Mouse (Mus musculus): ENCODE results near the gene Shq1. TPM values are rescaled to one million over a fixed set of nuclear protein-coding genes. Genes with fewer than 3 reads are reported as not detected.

Shq1 gene
- polyA plus RNA-seq, 1 experiment from 2014 or later: 7.7 TPM

GRCm38 (mm10) chr6:100678636-100679035 is 7.7 kb upstream of the Shq1 start:
- Histone ChIP-seq H3K4me1 (replicated peaks; ENCODE audit: control insufficient read depth, insufficient read depth) (no peaks in the 10 kb centered on the region), H3K4me2 (replicated peaks; ENCODE audit: low read depth) (no peak overlapping the region), H3K27me3 (ENCODE audit: control insufficient read depth, insufficient read depth, low read length) (no peaks in the 10 kb centered on the region), H3K9ac (ENCODE audit: low read length) (no peak overlapping the region), H3K36me3 (ENCODE audit: control insufficient read depth, insufficient read depth, low read length) (no peaks in the 10 kb centered on the region), H3K4me3 (ENCODE audit: low read depth, low read length) (no peak overlapping the region), H3K27ac (replicated peaks) (no peak overlapping the region), H3K9me3 (ENCODE audit: control insufficient read depth, low read length) (no peaks in the 10 kb centered on the region)
- WGBS: 92% methylated on average over 2 of the region's 2 CpGs
- no peak for ATAC-seq (ENCODE audit: low FRiP score, low TSS enrichment)
- no peak for TF ChIP-seq CTCF (IDR thresholded peaks at IDR 0.05; ENCODE audit: low read depth)
- no peak for TF ChIP-seq EP300 (optimal IDR thresholded peaks at IDR 0.05)
- no peak for DNase-seq (ENCODE audit: low spot score)

GRCm38 (mm10) chr6:100676461-100676860 is 5.5 kb upstream of the Shq1 start:
- Histone ChIP-seq H3K27me3 (ENCODE audit: control insufficient read depth, insufficient read depth, low read length) (no peaks in the 10 kb centered on the region), H3K9me3 (ENCODE audit: control insufficient read depth, low read length) (no peaks in the 10 kb centered on the region), H3K27ac (replicated peaks) (no peak overlapping the region), H3K9ac (ENCODE audit: low read length) (no peak overlapping the region), H3K36me3 (ENCODE audit: control insufficient read depth, insufficient read depth, low read length) (no peaks in the 10 kb centered on the region), H3K4me2 (replicated peaks; ENCODE audit: low read depth) (no peak overlapping the region), H3K4me3 (ENCODE audit: low read depth, low read length) (no peak overlapping the region), H3K4me1 (replicated peaks; ENCODE audit: control insufficient read depth, insufficient read depth) (no peaks in the 10 kb centered on the region)
- TF ChIP-seq EP300 (optimal IDR thresholded peaks at IDR 0.05) (no peak), CTCF (IDR thresholded peaks at IDR 0.05; ENCODE audit: low read depth) (no peak)
- 93% methylated on average over 6 of the region's 7 CpGs for WGBS
- no peak for DNase-seq (ENCODE audit: low spot score)
- no peak for ATAC-seq (ENCODE audit: low FRiP score, low TSS enrichment)

GRCm38 (mm10) chr6:100674974-100675373 is 4.0 kb upstream of the Shq1 start:
- peak; percentile 84 for TF ChIP-seq CTCF (IDR thresholded peaks at IDR 0.05; ENCODE audit: low read depth)
- no peak for TF ChIP-seq EP300 (optimal IDR thresholded peaks at IDR 0.05)
- no peaks in the 10 kb centered on the region for H3K27me3 ChIP-seq (ENCODE audit: control insufficient read depth, insufficient read depth, low read length)
- H3K36me3 ChIP-seq (ENCODE audit: control insufficient read depth, insufficient read depth, low read length): no peaks in the 10 kb centered on the region
- no peak overlapping the region for H3K27ac ChIP-seq (replicated peaks)
- no peak overlapping the region for H3K4me3 ChIP-seq (ENCODE audit: low read depth, low read length)
- no peak overlapping the region for H3K4me2 ChIP-seq (replicated peaks; ENCODE audit: low read depth)
- ATAC-seq (ENCODE audit: low FRiP score, low TSS enrichment): no peak
- H3K9ac ChIP-seq (ENCODE audit: low read length): no peak overlapping the region
- WGBS: 14% methylated on average over 6 of the region's 6 CpGs
- DNase-seq (ENCODE audit: low spot score): no peak
- H3K4me1 ChIP-seq (replicated peaks; ENCODE audit: control insufficient read depth, insufficient read depth): 0 out of 2 replicates have a peak, but pooled peaks cover 2% of the 10 kb centered on the region
- no peaks in the 10 kb centered on the region for H3K9me3 ChIP-seq (ENCODE audit: control insufficient read depth, low read length)

- DNase-seq (ENCODE audit: low spot score) (no peak), ATAC-seq (ENCODE audit: low FRiP score, low TSS enrichment) (no peak)
- 0 out of 2 replicates have a peak, but pooled peaks cover 2% of the 10 kb centered on the region for H3K4me1 ChIP-seq (replicated peaks; ENCODE audit: control insufficient read depth, insufficient read depth)
- WGBS: 6% methylated on average over 7 of the region's 7 CpGs
- no peaks in the 10 kb centered on the region for H3K36me3 ChIP-seq (ENCODE audit: control insufficient read depth, insufficient read depth, low read length)
- no peak overlapping the region for H3K27ac ChIP-seq (replicated peaks)
- no peaks in the 10 kb centered on the region for H3K27me3 ChIP-seq (ENCODE audit: control insufficient read depth, insufficient read depth, low read length)
- H3K9ac ChIP-seq (ENCODE audit: low read length): no peak overlapping the region
- TF ChIP-seq CTCF (IDR thresholded peaks at IDR 0.05; ENCODE audit: low read depth): no peak
- no peak for TF ChIP-seq EP300 (optimal IDR thresholded peaks at IDR 0.05)
- peak overlapping the region; percentile 93 for H3K4me2 ChIP-seq (replicated peaks; ENCODE audit: low read depth)
- peak overlapping the region; percentile 90 for H3K4me3 ChIP-seq (ENCODE audit: low read depth, low read length)
- H3K9me3 ChIP-seq (ENCODE audit: control insufficient read depth, low read length): no peaks in the 10 kb centered on the region
Measured at GRCm38 (mm10) chr6:100671401-100671800, 444 bp upstream of the Shq1 start.

GRCm38 (mm10) chr6:100670370-100670841 is 551 bp downstream of the Shq1 start:
- Histone ChIP-seq H3K27ac (replicated peaks) (peak overlapping the region; percentile 63; the same call in 1 of the 2 replicates), H3K4me3 (ENCODE audit: low read depth, low read length) (peak overlapping the region; percentile 90), H3K36me3 (ENCODE audit: control insufficient read depth, insufficient read depth, low read length) (no peaks in the 10 kb centered on the region), H3K9ac (ENCODE audit: low read length) (peak overlapping the region; percentile 81), H3K4me1 (replicated peaks; ENCODE audit: control insufficient read depth, insufficient read depth) (0 out of 2 replicates have a peak, but pooled peaks cover 2% of the 10 kb centered on the region), H3K27me3 (ENCODE audit: control insufficient read depth, insufficient read depth, low read length) (no peaks in the 10 kb centered on the region), H3K4me2 (replicated peaks; ENCODE audit: low read depth) (peak overlapping the region; percentile 93), H3K9me3 (ENCODE audit: control insufficient read depth, low read length) (no peaks in the 10 kb centered on the region)
- ATAC-seq (ENCODE audit: low FRiP score, low TSS enrichment) (peak; percentile 77), DNase-seq (ENCODE audit: low spot score) (peak; percentile 75)
- TF ChIP-seq CTCF (IDR thresholded peaks at IDR 0.05; ENCODE audit: low read depth): peak; percentile 46; the same call in 1 of the 2 replicates
- no peak for TF ChIP-seq EP300 (optimal IDR thresholded peaks at IDR 0.05)
- under 1% methylated on average over 32 of the region's 32 CpGs for WGBS

GRCm38 (mm10) chr6:100668858-100669257 is 2.1 kb downstream of the Shq1 start:
- Histone ChIP-seq H3K4me2 (replicated peaks; ENCODE audit: low read depth) (no peak overlapping the region), H3K27ac (replicated peaks) (no peak overlapping the region), H3K36me3 (ENCODE audit: control insufficient read depth, insufficient read depth, low read length) (peaks cover 2% of the 10 kb centered on the region; the same call in 1 of the 2 replicates), H3K9me3 (ENCODE audit: control insufficient read depth, low read length) (no peaks in the 10 kb centered on the region), H3K9ac (ENCODE audit: low read length) (no peak overlapping the region), H3K4me1 (replicated peaks; ENCODE audit: control insufficient read depth, insufficient read depth) (0 out of 2 replicates have a peak, but pooled peaks cover 2% of the 10 kb centered on the region), H3K4me3 (ENCODE audit: low read depth, low read length) (no peak overlapping the region), H3K27me3 (ENCODE audit: control insufficient read depth, insufficient read depth, low read length) (no peaks in the 10 kb centered on the region)
- TF ChIP-seq CTCF (IDR thresholded peaks at IDR 0.05; ENCODE audit: low read depth): no peak
- TF ChIP-seq EP300 (optimal IDR thresholded peaks at IDR 0.05): no peak
- DNase-seq (ENCODE audit: low spot score): no peak
- no peak for ATAC-seq (ENCODE audit: low FRiP score, low TSS enrichment)
- WGBS: 53% methylated on average over 2 of the region's 2 CpGs
